Mouse (Mus musculus) kidney, postnatal 0 days (tissue): ENCODE results near the gene Galns. TPM values are rescaled to one million over a fixed set of nuclear protein-coding genes. Genes with fewer than 3 reads are reported as not detected.

Experiments used
- ATAC-seq: fragments of 200-750 bp; cut with Nextera tagmentation; replicated peaks from 2 replicates; pipeline ENCODE4 v1.8.0; 2017; ENCODE audit warnings: low read depth, moderate number of reproducible peaks, moderate TSS enrichment, moderate library complexity; ENCODE audit not compliant: low FRiP score
- DNase-seq: peaks from one replicate; pipeline ENCODE4 v3.0.0-alpha.2; 2016; ENCODE audit warnings: low spot score
- H3K27ac ChIP-seq: fragments of 300-500 bp; sonication (generic); 2 replicates; pipeline ENCODE4 v1.5.1; 2014; ENCODE audit warnings: mild to moderate bottlenecking
- H3K27me3 ChIP-seq: fragments of 300-500 bp; sonication (generic); 2 replicates; pipeline ENCODE4 v1.6.1; 2014; ENCODE audit warnings: low read length, mixed read lengths; ENCODE audit not compliant: insufficient read depth
- H3K36me3 ChIP-seq: fragments of 300-500 bp; sonication (generic); 2 replicates; pipeline ENCODE4 v1.6.1; 2014; ENCODE audit warnings: low read length, mixed read lengths; ENCODE audit not compliant: insufficient read depth
- H3K4me1 ChIP-seq: fragments of 300-500 bp; sonication (generic); replicated peaks from 2 replicates; pipeline ENCODE4 v1.6.1; 2014; ENCODE audit warnings: antibody characterized with exemption, low read length, mixed read lengths; ENCODE audit not compliant: insufficient read depth
- H3K4me2 ChIP-seq: fragments of 300-500 bp; sonication (generic); 2 replicates; pipeline ENCODE4 v1.6.1; 2014; ENCODE audit warnings: mild to moderate bottlenecking, low read length, moderate library complexity, mixed read lengths
- H3K4me3 ChIP-seq: fragments of 300-500 bp; sonication (generic); replicated peaks from 2 replicates; pipeline ENCODE4 v1.5.1; 2014; ENCODE audit warnings: low read depth, low read length
- H3K9ac ChIP-seq: fragments of 300-500 bp; sonication (generic); 2 replicates; pipeline ENCODE4 v1.6.1; 2014; ENCODE audit warnings: low read depth, low read length
- H3K9me3 ChIP-seq: fragments of 300-500 bp; sonication (generic); replicated peaks from 2 replicates; pipeline ENCODE4 v1.6.1; 2016; ENCODE audit warnings: low read length, inconsistent platforms, mixed read lengths
- CTCF ChIP-seq: IDR thresholded peaks from 2 replicates; pipeline ENCODE4 v1.5.1; 2016; ENCODE audit warnings: antibody characterized with exemption, low read depth, mild to moderate bottlenecking, moderate library complexity
- whole genome bisulfite sequencing: fragments of 180-500 bp; shearing (Covaris S2); extraction: QIAGEN DNeasy Blood & Tissue Kit; methylation state at CpG from one replicate; pipeline ENCODE4 v1.1.7; 2014; 5-methylcytosine and 5-hydroxymethylcytosine counted together
- polyA plus RNA-seq: library from polyadenylated mRNA; unstranded; fragments of >200 nt; fragmentation: Nextera tagmentation; extraction: Ambion mirVana; gene quantifications from 2 replicates; pipeline ENCODE4 v1.2.1, GENCODE M21; 2015

The Galns gene
- polyA plus RNA-seq, 1 experiment from 2014 or later, result 19.4 TPM

GRCm38 (mm10) chr8:122641406-122641805 is 30.1 kb upstream of the Galns start:
- DNase-seq, result no peak
- H3K4me1 ChIP-seq, result peaks cover 14% of the 10 kb centered on the region
- no peak overlapping the region for H3K4me3 ChIP-seq
- no peak overlapping the region for H3K4me2 ChIP-seq
- no peak for TF ChIP-seq CTCF
- H3K27ac ChIP-seq, result no peak overlapping the region
- no peak for ATAC-seq
- no peaks in the 10 kb centered on the region for H3K36me3 ChIP-seq
- no peaks in the 10 kb centered on the region for H3K9me3 ChIP-seq
- H3K27me3 ChIP-seq, result no peaks in the 10 kb centered on the region
- no peak overlapping the region for H3K9ac ChIP-seq
- 68% methylated on average over 15 of the region's 15 CpGs for WGBS

- Histone ChIP-seq H3K27ac (no peak overlapping the region), H3K4me2 (no peak overlapping the region)
Observed at GRCm38 (mm10) chr8:122640825-122641224, 29.6 kb upstream of the Galns start.

GRCm38 (mm10) chr8:122639521-122640248 is 28.4 kb upstream of the Galns start:
- Histone ChIP-seq H3K4me3 (no peak overlapping the region), H3K9ac (no peak overlapping the region), H3K27ac (no peak overlapping the region), H3K27me3 (no peaks in the 10 kb centered on the region), H3K4me1 (peaks cover 14% of the 10 kb centered on the region), H3K9me3 (no peaks in the 10 kb centered on the region), H3K4me2 (no peak overlapping the region), H3K36me3 (no peaks in the 10 kb centered on the region)
- 33% methylated on average over 16 of the region's 16 CpGs for WGBS
- TF ChIP-seq CTCF, result no peak
- DNase-seq (peak; percentile 42), ATAC-seq (0 out of 2 replicates have a peak, but pooled peaks have one; percentile 13)

More at GRCm38 (mm10) chr8:122640825-122641224, 29.6 kb upstream of the Galns start:
- H3K9ac ChIP-seq, result no peak overlapping the region
- no peak overlapping the region for H3K4me3 ChIP-seq
- no peaks in the 10 kb centered on the region for H3K36me3 ChIP-seq
- H3K9me3 ChIP-seq, result no peaks in the 10 kb centered on the region
- H3K4me1 ChIP-seq, result peaks cover 14% of the 10 kb centered on the region
- WGBS, result 86% methylated on average over 4 of the region's 4 CpGs
- DNase-seq (no peak), ATAC-seq (no peak)
- H3K27me3 ChIP-seq, result no peaks in the 10 kb centered on the region
- TF ChIP-seq CTCF, result no peak

- DNase-seq (no peak), ATAC-seq (no peak)
- H3K9me3 ChIP-seq, result no peaks in the 10 kb centered on the region
- no peak overlapping the region for H3K9ac ChIP-seq
- no peak overlapping the region for H3K27ac ChIP-seq
- no peak overlapping the region for H3K4me3 ChIP-seq
- H3K27me3 ChIP-seq, result no peaks in the 10 kb centered on the region
- WGBS, result 56% methylated on average over 16 of the region's 16 CpGs
- H3K4me1 ChIP-seq, result peaks cover 14% of the 10 kb centered on the region
- no peak overlapping the region for H3K4me2 ChIP-seq
- H3K36me3 ChIP-seq, result no peaks in the 10 kb centered on the region
- no peak for TF ChIP-seq CTCF
Observed at GRCm38 (mm10) chr8:122638601-122639000, 27.3 kb upstream of the Galns start.

- H3K27ac ChIP-seq, result no peak overlapping the region
- DNase-seq (no peak), ATAC-seq (no peak)
- no peak overlapping the region for H3K4me2 ChIP-seq
- no peak overlapping the region for H3K4me3 ChIP-seq
- H3K27me3 ChIP-seq, result no peaks in the 10 kb centered on the region
- WGBS, result 87% methylated on average over 9 of the region's 9 CpGs
- H3K9me3 ChIP-seq, result no peaks in the 10 kb centered on the region
- H3K9ac ChIP-seq, result no peak overlapping the region
- TF ChIP-seq CTCF, result no peak
- H3K4me1 ChIP-seq, result peaks cover 14% of the 10 kb centered on the region
- no peaks in the 10 kb centered on the region for H3K36me3 ChIP-seq
Observed at GRCm38 (mm10) chr8:122637230-122637629, 26.0 kb upstream of the Galns start.

GRCm38 (mm10) chr8:122636803-122637175 is 25.5 kb upstream of the Galns start:
- no peak for DNase-seq
- H3K27me3 ChIP-seq, result no peaks in the 10 kb centered on the region
- H3K9me3 ChIP-seq, result no peaks in the 10 kb centered on the region
- WGBS, result 69% methylated on average over 9 of the region's 9 CpGs
- H3K4me2 ChIP-seq, result no peak overlapping the region
- H3K4me1 ChIP-seq, result peaks cover 14% of the 10 kb centered on the region
- H3K36me3 ChIP-seq, result no peaks in the 10 kb centered on the region
- no peak overlapping the region for H3K9ac ChIP-seq
- no peak overlapping the region for H3K4me3 ChIP-seq
- no peak overlapping the region for H3K27ac ChIP-seq
- no peak for ATAC-seq
- TF ChIP-seq CTCF, result no peak
